Mouse (Mus musculus): ENCODE measurements at regions not wholly inside any gene's neighbourhood (a gene's known extent, or its start where the extent isn't known, plus 50 kb on each side); places are given as distances from the start of the nearest gene placed in this dataset.
A peak's percentile ranks its signal among the peaks of the same experiment; 100 is the strongest.

DNA sequence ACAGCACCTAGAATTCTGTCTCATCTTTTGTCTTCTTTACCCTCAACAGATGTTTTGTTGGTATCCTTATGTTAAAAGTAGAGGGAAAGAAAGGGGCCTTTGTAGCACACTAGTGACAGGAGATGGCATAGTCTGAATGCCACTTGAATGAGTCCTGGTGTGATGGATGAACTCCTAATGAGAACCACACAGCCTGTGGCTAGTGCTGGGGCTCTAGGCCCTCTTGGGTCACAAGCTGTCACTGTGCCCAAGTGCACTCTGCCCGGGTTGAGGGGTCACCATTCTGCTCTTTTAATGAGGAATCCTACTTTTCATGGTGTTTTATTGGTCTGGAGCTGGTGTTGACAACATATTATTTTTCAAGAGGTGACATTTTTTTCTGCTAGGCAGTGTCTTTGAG is 355.0 kb upstream of the Nrp1 start:
- no peak overlapping the region for H3K27ac ChIP-seq
- H3K4me2 ChIP-seq = no peak overlapping the region
- peaks cover 8% of the 10 kb centered on the region for H3K4me1 ChIP-seq
- WGBS = 10% methylated on average over 1 of the region's 1 CpGs
- H3K36me3 ChIP-seq = no peaks in the 10 kb centered on the region
- H3K9ac ChIP-seq = no peak overlapping the region
- H3K9me3 ChIP-seq = no peaks in the 10 kb centered on the region
- H3K27me3 ChIP-seq = no peaks in the 10 kb centered on the region
- ATAC-seq (ENCODE audit: insufficient number of reproducible peaks, low FRiP score, low TSS enrichment, low read depth) = no peak
- H3K4me3 ChIP-seq = no peak overlapping the region

DNA sequence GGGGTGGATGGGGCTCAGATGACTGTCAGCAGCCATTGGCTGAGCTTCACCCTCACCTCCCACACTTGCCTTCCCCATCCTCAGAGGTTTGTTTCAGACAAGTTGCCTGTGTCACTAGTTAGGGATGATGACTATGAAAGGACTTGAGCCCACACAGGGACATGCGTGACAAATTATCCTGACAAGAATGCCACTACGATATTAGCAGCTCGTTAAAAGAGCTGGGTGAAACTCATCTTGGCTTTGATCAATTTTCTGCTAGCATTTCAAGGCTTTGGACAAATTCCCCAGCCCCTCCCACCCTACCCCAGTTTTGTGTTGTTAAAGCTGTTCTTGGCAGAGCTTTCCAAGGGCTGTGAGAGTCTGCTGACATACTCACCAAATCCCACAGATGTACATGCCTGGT is 354.5 kb upstream of the Nrp1 start:
- H3K27me3 ChIP-seq = no peaks in the 10 kb centered on the region
- H3K36me3 ChIP-seq = no peaks in the 10 kb centered on the region
- no peaks in the 10 kb centered on the region for H3K9me3 ChIP-seq
- H3K4me3 ChIP-seq = no peak overlapping the region
- no peak overlapping the region for H3K27ac ChIP-seq
- peaks cover 8% of the 10 kb centered on the region for H3K4me1 ChIP-seq
- WGBS = 29% methylated on average over 3 of the region's 3 CpGs
- H3K9ac ChIP-seq = no peak overlapping the region
- H3K4me2 ChIP-seq = no peak overlapping the region
- ATAC-seq (ENCODE audit: insufficient number of reproducible peaks, low FRiP score, low TSS enrichment, low read depth) = no peak

DNA sequence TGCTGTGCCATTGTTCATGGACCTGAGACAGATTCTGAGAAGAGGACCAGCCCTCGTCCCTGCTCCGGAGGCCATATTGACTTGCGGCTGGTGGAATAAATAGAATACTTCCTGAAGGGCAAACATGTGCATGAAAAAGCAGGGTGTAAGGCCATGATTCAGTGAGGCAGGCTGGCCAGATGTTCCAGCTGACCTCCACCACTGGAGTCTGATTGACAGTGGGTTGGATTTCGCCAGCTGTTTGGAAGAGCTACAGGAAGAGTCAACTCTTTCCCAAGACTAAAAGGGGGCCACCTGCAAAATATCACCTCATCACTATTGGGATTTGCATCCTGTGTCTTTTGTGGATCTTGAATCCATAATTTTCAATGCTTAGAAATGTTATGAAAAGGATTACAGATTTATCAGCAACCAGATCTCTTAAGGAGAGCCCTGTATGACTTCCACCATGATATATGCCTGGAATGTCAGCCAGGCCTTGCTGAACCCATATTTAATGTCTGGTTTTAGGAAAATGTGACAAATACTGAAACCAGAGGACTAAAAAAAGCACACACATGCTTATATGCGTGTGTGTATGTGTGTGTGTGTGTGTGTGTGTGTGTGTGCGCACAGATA is 348.9 kb upstream of the Nrp1 start:
- Histone ChIP-seq H3K4me2 (no peak overlapping the region), H3K9ac (no peak overlapping the region), H3K27ac (no peak overlapping the region), H3K9me3 (no peaks in the 10 kb centered on the region), H3K4me1 (peaks cover 4% of the 10 kb centered on the region; the same call in 1 of the 2 replicates), H3K36me3 (no peaks in the 10 kb centered on the region), H3K27me3 (no peaks in the 10 kb centered on the region), H3K4me3 (no peak overlapping the region)
- ATAC-seq (ENCODE audit: insufficient number of reproducible peaks, low FRiP score, low TSS enrichment, low read depth) = no peak
- WGBS = 74% methylated on average over 6 of the region's 6 CpGs

DNA sequence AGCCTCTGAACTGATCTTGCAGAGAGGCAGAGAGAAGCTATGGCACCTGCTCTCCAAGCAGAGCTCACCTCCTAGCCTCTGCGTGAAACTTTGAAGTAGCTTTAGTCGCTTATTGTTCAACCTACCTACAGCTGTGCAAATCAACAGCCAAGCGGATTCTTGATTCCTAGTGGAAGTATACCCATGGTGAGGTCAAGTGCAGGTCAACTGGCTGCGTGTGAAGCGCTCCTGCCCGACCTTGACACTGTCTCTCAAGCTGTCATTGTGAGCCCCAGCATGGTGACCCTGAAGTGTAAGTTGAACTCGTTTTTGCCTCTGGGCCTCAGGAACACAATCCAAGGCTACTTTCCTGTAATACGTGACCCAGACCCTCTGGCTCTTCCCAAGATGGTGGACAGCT is 341.2 kb upstream of the Nrp1 start:
- no peak for ATAC-seq (ENCODE audit: insufficient number of reproducible peaks, low FRiP score, low TSS enrichment, low read depth)
- H3K27ac ChIP-seq = no peak overlapping the region
- H3K9ac ChIP-seq = no peak overlapping the region
- no peaks in the 10 kb centered on the region for H3K9me3 ChIP-seq
- no peak overlapping the region for H3K4me3 ChIP-seq
- WGBS = 73% methylated on average over 8 of the region's 8 CpGs
- no peak overlapping the region for H3K4me2 ChIP-seq
- H3K27me3 ChIP-seq = no peaks in the 10 kb centered on the region
- H3K36me3 ChIP-seq = no peaks in the 10 kb centered on the region
- H3K4me1 ChIP-seq = no peaks in the 10 kb centered on the region

DNA sequence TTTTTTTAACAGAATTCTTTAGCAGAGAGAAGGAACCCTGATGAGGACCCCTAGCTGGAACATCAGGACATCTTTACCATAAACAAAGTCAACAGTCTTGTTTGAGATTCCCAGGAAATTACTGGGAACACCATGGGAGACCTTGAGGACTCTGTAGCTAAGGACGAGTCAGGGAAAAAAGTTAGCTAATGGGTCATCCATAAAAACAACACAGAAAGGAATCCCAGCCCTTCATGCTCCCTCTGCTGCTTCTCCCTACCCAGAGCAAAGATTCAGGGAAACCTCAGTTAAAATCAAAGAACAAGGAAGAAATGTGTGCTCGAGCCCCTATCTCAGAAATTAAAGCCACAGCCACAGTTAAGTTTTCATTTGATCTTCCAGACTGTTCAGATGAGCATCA is 334.7 kb upstream of the Nrp1 start:
- Histone ChIP-seq H3K27me3 (no peaks in the 10 kb centered on the region), H3K4me1 (peaks cover 16% of the 10 kb centered on the region; the same call in 1 of the 2 replicates), H3K4me3 (no peak overlapping the region), H3K27ac (0 out of 2 replicates have a peak overlapping the region, but pooled peaks have one; percentile 11), H3K9me3 (no peaks in the 10 kb centered on the region), H3K4me2 (no peak overlapping the region), H3K36me3 (no peaks in the 10 kb centered on the region), H3K9ac (no peak overlapping the region)
- WGBS = 56% methylated on average over 2 of the region's 2 CpGs
- no peak for ATAC-seq (ENCODE audit: insufficient number of reproducible peaks, low FRiP score, low TSS enrichment, low read depth)

DNA sequence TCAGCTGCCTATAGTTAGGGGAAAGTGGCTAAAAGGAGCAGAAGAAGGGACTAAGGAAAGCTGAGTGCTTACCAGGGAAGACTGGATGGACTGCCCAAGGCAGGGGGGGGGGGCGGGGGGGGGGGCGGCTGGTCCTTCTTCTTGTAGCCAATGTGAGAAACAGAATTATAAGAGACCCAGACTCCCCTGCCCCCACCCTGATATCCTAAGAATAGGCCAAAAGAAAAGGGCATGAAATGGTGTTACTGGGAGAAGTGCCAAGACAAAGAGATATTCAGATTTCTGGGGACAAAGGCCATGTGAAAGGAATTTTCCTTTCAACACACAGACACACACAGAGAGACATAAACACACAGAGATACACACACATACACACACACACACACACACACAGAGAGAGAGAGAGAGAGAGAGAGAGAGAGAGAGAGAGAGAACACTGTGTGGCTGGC is 333.6 kb upstream of the Nrp1 start:
- H3K27me3 ChIP-seq = no peaks in the 10 kb centered on the region
- no peaks in the 10 kb centered on the region for H3K36me3 ChIP-seq
- 37% methylated on average over 2 of the region's 2 CpGs for WGBS
- no peak overlapping the region for H3K4me2 ChIP-seq
- no peak overlapping the region for H3K9ac ChIP-seq
- H3K9me3 ChIP-seq = no peaks in the 10 kb centered on the region
- peak overlapping the region; percentile 80 for H3K27ac ChIP-seq
- H3K4me3 ChIP-seq = no peak overlapping the region
- peak; percentile 65; the same call in 1 of the 2 replicates for ATAC-seq (ENCODE audit: insufficient number of reproducible peaks, low FRiP score, low TSS enrichment, low read depth)
- peaks cover 16% of the 10 kb centered on the region; the same call in 1 of the 2 replicates for H3K4me1 ChIP-seq

DNA sequence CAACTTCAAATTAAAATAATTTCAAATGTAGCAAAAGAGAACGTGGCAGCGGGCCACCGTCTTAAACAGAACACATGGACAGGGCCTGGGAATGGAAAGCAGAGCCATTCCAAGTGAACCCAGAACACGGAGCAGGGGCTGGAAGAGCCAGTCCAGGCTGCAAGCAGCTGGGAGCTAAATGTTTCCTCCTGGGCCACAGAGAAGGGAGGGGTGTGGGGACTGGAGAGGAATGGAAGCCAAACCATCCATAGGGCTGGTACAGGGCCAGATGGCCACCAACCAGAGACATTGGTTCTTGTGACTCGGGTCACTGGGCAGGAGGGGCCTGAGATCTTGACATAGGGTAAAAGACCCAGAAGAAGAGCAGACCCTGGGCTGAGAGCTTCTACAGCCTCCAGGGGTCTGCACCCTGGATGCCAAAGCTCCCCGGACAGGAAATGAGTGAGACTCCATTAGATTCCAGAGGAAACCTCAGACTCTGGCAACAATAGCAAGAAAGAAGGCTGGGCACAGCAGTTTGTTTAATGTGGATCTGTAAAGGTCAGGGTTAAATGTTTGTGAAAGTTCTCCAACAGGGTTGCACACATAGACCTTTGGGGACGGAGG is 333.1 kb upstream of the Nrp1 start:
- Histone ChIP-seq H3K27me3 (no peaks in the 10 kb centered on the region), H3K27ac (peak overlapping the region; percentile 80), H3K4me2 (no peak overlapping the region), H3K4me3 (no peak overlapping the region), H3K36me3 (no peaks in the 10 kb centered on the region), H3K9ac (no peak overlapping the region), H3K9me3 (no peaks in the 10 kb centered on the region), H3K4me1 (peaks cover 16% of the 10 kb centered on the region; the same call in 1 of the 2 replicates)
- peak; percentile 86 for ATAC-seq (ENCODE audit: insufficient number of reproducible peaks, low FRiP score, low TSS enrichment, low read depth)
- whole genome bisulfite sequencing = 29% methylated on average over 7 of the region's 7 CpGs

DNA sequence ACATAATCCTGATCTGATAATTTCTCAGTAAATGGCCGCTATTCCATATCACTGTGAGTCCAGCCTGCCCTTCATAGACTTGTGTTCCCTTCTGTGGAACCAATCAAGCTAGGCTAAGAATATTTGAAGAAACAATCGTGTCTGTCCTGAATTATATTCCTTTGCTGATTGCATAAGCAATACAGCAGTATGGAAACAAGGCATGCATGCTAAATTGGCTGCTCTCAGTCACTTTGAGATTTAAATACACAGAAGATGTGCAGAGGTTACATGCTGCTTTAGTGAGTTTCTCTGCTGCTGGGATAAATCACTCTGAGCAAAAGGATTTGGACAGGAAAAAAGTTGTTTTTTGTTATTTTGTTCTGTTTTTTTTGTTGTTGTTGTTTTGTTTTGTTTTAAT is 331.4 kb upstream of the Nrp1 start:
- Histone ChIP-seq H3K27me3 (no peaks in the 10 kb centered on the region), H3K36me3 (no peaks in the 10 kb centered on the region), H3K9me3 (no peaks in the 10 kb centered on the region), H3K9ac (no peak overlapping the region), H3K27ac (no peak overlapping the region), H3K4me1 (peaks cover 16% of the 10 kb centered on the region; the same call in 1 of the 2 replicates), H3K4me2 (no peak overlapping the region), H3K4me3 (no peak overlapping the region)
- ATAC-seq (ENCODE audit: insufficient number of reproducible peaks, low FRiP score, low TSS enrichment, low read depth) = no peak
- 75% methylated on average over 2 of the region's 2 CpGs for WGBS

DNA sequence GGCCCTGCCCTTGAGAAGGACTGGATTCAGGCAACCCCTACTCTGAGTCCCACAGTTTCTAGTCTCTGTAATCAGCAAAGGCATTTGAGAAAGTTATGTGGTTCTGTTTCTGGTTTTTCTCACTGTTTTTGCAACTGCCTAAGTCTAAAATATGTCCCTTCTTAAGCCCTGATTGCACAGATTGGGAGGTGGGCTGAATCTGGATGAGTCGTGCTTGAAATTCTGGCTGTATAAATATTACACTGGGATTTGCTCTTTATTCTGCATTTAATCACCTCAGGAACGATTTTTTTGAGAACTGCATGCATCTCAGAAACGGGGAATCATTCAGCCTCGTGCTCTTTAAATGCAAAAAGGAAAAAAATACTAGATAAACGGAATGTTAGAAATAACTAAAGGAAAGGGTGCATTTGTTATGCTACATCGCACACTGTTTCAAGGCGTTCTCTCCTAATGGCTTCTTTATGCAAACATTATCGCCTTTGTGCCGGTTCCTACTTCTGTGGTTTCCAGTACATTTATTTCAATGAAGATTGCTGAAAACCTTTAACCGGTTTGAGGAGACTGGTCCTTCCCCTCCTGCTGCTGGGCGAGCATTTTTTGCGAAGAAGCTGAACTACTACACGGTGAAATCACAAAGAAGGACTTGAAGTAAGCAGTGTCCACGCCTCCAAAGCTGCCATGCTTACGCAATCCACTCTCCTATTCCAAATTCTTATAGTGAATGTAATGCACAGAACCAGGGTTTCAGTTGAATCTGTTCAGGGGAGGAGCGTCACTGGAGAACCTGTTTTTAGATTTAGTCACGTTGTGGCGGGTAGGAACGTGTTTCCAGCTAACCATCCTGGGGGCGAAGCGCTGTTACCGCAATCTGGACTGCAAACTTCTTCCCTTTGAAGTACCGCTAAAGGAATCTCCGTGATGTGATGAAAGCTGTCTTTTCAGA is 327.8 kb upstream of the Nrp1 start:
- peaks cover 3% of the 10 kb centered on the region; the same call in 1 of the 2 replicates for H3K4me1 ChIP-seq
- no peaks in the 10 kb centered on the region for H3K9me3 ChIP-seq
- 0 out of 2 replicates have a peak, but pooled peaks have one; percentile 40 for ATAC-seq (ENCODE audit: insufficient number of reproducible peaks, low FRiP score, low TSS enrichment, low read depth)
- H3K4me2 ChIP-seq = no peak overlapping the region
- no peak overlapping the region for H3K27ac ChIP-seq
- no peaks in the 10 kb centered on the region for H3K36me3 ChIP-seq
- H3K27me3 ChIP-seq = no peaks in the 10 kb centered on the region
- H3K4me3 ChIP-seq = no peak overlapping the region
- 70% methylated on average over 24 of the region's 24 CpGs for WGBS
- no peak overlapping the region for H3K9ac ChIP-seq

DNA sequence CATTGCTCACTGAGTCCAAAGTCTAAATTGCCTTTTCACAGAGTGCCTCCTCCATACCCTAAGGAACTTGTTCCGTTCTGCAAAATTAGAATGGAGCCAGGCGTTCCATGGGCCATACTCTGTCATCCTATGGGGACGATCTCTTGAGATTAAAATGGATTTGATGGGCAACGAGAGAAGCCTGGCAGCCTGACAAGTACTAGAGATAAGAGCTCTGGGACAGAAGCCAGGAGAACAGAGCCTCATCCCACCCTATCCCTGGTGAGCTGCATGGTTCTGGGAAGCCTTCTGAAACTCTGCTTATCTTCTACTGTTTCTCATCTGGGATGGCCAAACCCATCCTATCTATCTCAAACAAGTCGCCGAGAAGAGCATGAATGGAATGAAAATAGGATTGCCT is 324.3 kb upstream of the Nrp1 start:
- Histone ChIP-seq H3K27me3 (no peaks in the 10 kb centered on the region), H3K27ac (no peak overlapping the region), H3K36me3 (no peaks in the 10 kb centered on the region), H3K4me3 (no peak overlapping the region), H3K9me3 (no peaks in the 10 kb centered on the region), H3K4me1 (no peaks in the 10 kb centered on the region), H3K4me2 (no peak overlapping the region), H3K9ac (no peak overlapping the region)
- 62% methylated on average over 6 of the region's 6 CpGs for WGBS
- ATAC-seq (ENCODE audit: insufficient number of reproducible peaks, low FRiP score, low TSS enrichment, low read depth) = no peak

DNA sequence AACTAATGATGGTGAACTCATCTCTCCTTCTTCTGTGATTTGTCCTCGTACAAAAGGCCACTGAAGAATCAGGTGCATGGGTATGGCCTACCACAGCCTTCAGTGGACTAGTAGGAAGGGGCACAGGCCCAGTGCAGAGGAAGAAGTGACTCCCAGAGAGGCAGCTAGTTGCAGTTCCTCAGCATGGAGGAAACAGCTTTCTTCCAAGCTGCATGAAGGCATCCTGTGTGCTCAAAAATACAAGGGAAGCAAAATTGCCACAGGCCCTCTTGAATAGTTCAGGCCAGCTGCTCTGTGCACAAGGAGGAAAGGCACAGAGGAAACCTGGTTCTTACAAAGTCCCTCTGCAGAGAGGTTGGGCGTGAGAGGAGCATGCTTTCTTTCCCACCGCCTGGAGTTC is 322.7 kb upstream of the Nrp1 start:
- Histone ChIP-seq H3K36me3 (no peaks in the 10 kb centered on the region), H3K27ac (no peak overlapping the region; the same call in 1 of the 2 replicates), H3K9me3 (no peaks in the 10 kb centered on the region), H3K4me2 (no peak overlapping the region), H3K27me3 (no peaks in the 10 kb centered on the region), H3K4me3 (no peak overlapping the region), H3K4me1 (no peaks in the 10 kb centered on the region), H3K9ac (no peak overlapping the region)
- WGBS = 56% methylated on average over 3 of the region's 3 CpGs
- ATAC-seq (ENCODE audit: insufficient number of reproducible peaks, low FRiP score, low TSS enrichment, low read depth) = no peak
